Mouse (Mus musculus) erythroblast, embryonic 14.5 days (primary cell): ENCODE results near the gene Mapk8.

ENCODE experiments used
- GATA1 ChIP-seq: IDR thresholded peaks from 2 replicates; pipeline ENCODE4 v1.6.1; 2012; ENCODE audit warnings: low read length, inconsistent platforms, mixed read lengths
- TAL1 ChIP-seq: IDR thresholded peaks from 3 replicates; pipeline ENCODE4 v1.6.1; 2012; ENCODE audit warnings: low read length, inconsistent platforms, mixed read lengths

- no peak for TF ChIP-seq GATA1
- TF ChIP-seq TAL1 = no peak
These were observed 108.3 kb downstream of the Mapk8 start for GRCm38 (mm10) chr14:33338684-33339083.
